Mouse (Mus musculus): ENCODE results near the gene Hoxb8.

- TF ChIP-seq MAFK (IDR thresholded peaks at IDR 0.05; ENCODE audit: insufficient read depth, low read depth, low read length) = no peak
- no peak for TF ChIP-seq HCFC1 (IDR thresholded peaks at IDR 0.05; ENCODE audit: borderline replicate concordance, insufficient read depth, low read length)
- no peak for TF ChIP-seq ZC3H11A (IDR thresholded peaks at IDR 0.05; ENCODE audit: borderline replicate concordance, low read depth, low read length)
- TF ChIP-seq ZNF384 (IDR thresholded peaks at IDR 0.05; ENCODE audit: low read depth, low read length) = no peak
- TF ChIP-seq CHD2 (IDR thresholded peaks at IDR 0.05; ENCODE audit: low read depth, low read length) = no peak
Observed at GRCm38 (mm10) chr11:96332105-96332504, 50.4 kb downstream of the Hoxb8 start.
